Mouse (Mus musculus): Measurements from ENCODE around the gene Vmn2r7. TPM values are rescaled to one million over a fixed set of nuclear protein-coding genes. Genes with fewer than 3 reads are reported as not detected.
"Not testable (repeated sequence)": the region's sequence is repeated elsewhere in the genome, so short reads cannot be mapped to it uniquely, and the experiment has no call there.

Gene Vmn2r7
- polyA plus RNA-seq, 1 experiment from 2014 or later, result not detected

GRCm38 (mm10) chr3:64676069-64676468 lies 168.5 kb downstream of the Vmn2r7 start:
- H3K4me3 ChIP-seq (ENCODE audit: low read depth, low read length); H3K9ac ChIP-seq (ENCODE audit: low read length); H3K27me3 ChIP-seq (ENCODE audit: control insufficient read depth, insufficient read depth, low read length); H3K4me2 ChIP-seq (replicated peaks; ENCODE audit: low read depth); H3K27ac ChIP-seq (replicated peaks); H3K4me1 ChIP-seq (replicated peaks; ENCODE audit: control insufficient read depth, insufficient read depth); H3K36me3 ChIP-seq (ENCODE audit: control insufficient read depth, insufficient read depth, low read length); ATAC-seq (ENCODE audit: low FRiP score, low TSS enrichment); DNase-seq (ENCODE audit: low spot score); H3K9me3 ChIP-seq (ENCODE audit: control insufficient read depth, low read length): not testable (repeated sequence)
- WGBS, result 80% methylated on average over 1 of the region's 1 CpGs
